Mouse (Mus musculus) E14TG2a.4 (cell line): ENCODE data around the gene Ttc16.

ENCODE experiments used
- H3K27me3 ChIP-seq: 2 replicates; pipeline ENCODE4 v1.6.1; 2014; ENCODE audit warnings: low read length, control low read depth; ENCODE audit not compliant: insufficient read depth
- H3K36me3 ChIP-seq: 2 replicates; pipeline ENCODE4 v1.6.1; 2014; ENCODE audit warnings: low read length, control low read depth; ENCODE audit not compliant: insufficient read depth
- H3K4me1 ChIP-seq: replicated peaks from 2 replicates; pipeline ENCODE4 v1.6.1; 2014; ENCODE audit warnings: low read depth, low read length, control low read depth
- H3K4me3 ChIP-seq: replicated peaks from 2 replicates; pipeline ENCODE4 v1.5.1; 2014; ENCODE audit warnings: mild to moderate bottlenecking, low read length
- H3K9me3 ChIP-seq: 2 replicates; pipeline ENCODE4 v1.6.1; 2014; ENCODE audit warnings: low read length, control low read depth
- CTCF ChIP-seq: conservative IDR thresholded peaks from 2 replicates; pipeline ENCODE4 v1.5.1; 2014; ENCODE audit warnings: low read length
- NANOG ChIP-seq: IDR thresholded peaks from 2 replicates; pipeline ENCODE4 v1.6.1; 2014; ENCODE audit warnings: borderline replicate concordance, low read length, mixed read lengths
- POU5F1 ChIP-seq: IDR thresholded peaks from 2 replicates; pipeline ENCODE4 v1.6.1; 2014; ENCODE audit warnings: low read length, borderline replicate concordance

Ttc16 gene

DNA sequence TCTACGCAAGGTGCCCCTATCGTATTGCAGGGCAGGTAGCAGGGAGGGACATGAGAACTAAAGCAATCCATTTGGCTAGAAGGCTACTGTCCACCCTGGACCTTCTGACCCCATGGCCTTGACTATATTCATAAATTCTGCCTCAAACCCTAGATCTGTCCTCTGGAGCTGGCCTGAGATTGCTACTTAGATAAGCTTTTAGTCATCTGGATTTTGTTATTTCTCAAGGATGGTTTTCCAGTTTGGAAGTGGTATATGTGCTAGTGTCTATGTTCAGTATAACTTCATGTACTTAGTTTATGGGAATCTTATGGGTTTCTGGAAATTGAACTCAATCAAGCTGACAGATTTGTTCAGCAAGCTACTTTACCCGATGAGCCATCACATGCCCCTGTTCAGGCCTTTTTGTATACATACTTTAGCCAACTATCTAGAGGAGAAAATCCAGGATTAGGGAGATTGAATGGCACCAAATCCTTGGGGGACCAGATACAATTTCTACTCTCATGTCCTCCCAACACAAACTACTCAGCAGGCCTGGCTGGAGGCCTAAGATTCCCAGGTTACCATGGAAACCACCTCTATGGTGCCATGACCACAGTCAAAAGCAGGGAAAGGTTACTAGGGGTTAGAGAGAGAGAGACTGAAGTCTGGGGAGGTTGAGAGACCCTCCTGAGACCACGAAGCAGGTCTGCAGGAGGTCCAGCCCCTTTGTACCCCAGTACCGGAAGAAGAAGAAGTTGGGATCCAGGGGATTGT is 5.9 kb downstream of the Ttc16 start:
- H3K4me3 ChIP-seq: no peak overlapping the region
- no peaks in the 10 kb centered on the region for H3K9me3 ChIP-seq
- no peaks in the 10 kb centered on the region for H3K36me3 ChIP-seq
- H3K4me1 ChIP-seq: peaks cover 39% of the 10 kb centered on the region
- peaks cover 15% of the 10 kb centered on the region for H3K27me3 ChIP-seq
- TF ChIP-seq NANOG (no peak), POU5F1 (no peak), CTCF (no peak)

GRCm38 (mm10) chr2:32768661-32769285 is 6.7 kb downstream of the Ttc16 start:
- H3K9me3 ChIP-seq: no peaks in the 10 kb centered on the region
- no peaks in the 10 kb centered on the region for H3K36me3 ChIP-seq
- peaks cover 15% of the 10 kb centered on the region for H3K27me3 ChIP-seq
- H3K4me1 ChIP-seq: peaks cover 43% of the 10 kb centered on the region
- TF ChIP-seq NANOG: no peak
- no peak for TF ChIP-seq POU5F1
- no peak for TF ChIP-seq CTCF
- H3K4me3 ChIP-seq: peak overlapping the region; percentile 61

GRCm38 (mm10) chr2:32767241-32767640 is 8.2 kb downstream of the Ttc16 start:
- Histone ChIP-seq H3K4me3 (no peak overlapping the region), H3K4me1 (peaks cover 39% of the 10 kb centered on the region), H3K9me3 (no peaks in the 10 kb centered on the region), H3K36me3 (peaks cover 10% of the 10 kb centered on the region), H3K27me3 (peaks cover 11% of the 10 kb centered on the region; the same call in 1 of the 2 replicates)
- no peak for TF ChIP-seq NANOG
- no peak for TF ChIP-seq POU5F1
- TF ChIP-seq CTCF: no peak

GRCm38 (mm10) chr2:32763353-32763752 is 12.1 kb downstream of the Ttc16 start:
- TF ChIP-seq CTCF (peak; percentile 87), NANOG (no peak), POU5F1 (no peak)
- Histone ChIP-seq H3K4me3 (no peak overlapping the region), H3K4me1 (peaks cover 18% of the 10 kb centered on the region; the same call in 1 of the 2 replicates), H3K9me3 (no peaks in the 10 kb centered on the region), H3K36me3 (peaks cover 48% of the 10 kb centered on the region), H3K27me3 (0 out of 2 replicates have a peak, but pooled peaks cover 4% of the 10 kb centered on the region)

DNA sequence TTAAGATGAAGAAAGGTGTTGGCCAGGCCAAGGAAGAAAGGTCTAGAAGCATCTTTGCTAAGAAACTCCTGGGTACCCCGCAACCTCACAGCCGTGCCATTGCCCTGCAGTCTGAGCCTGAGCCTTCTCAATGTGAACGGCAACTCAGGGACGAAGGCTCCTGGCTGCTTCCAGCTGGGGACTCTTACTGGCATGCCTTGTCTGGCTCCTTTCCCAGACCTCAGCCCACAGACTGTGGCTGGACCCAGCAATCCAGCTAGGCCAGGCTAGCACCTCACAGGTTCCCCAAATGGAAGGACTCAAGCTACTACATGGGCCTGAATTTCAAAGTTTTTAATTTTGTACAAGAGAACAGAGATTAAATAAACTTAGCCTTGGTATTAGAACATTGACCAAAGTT is 13.6 kb downstream of the Ttc16 start:
- Histone ChIP-seq H3K4me1 (peaks cover 17% of the 10 kb centered on the region; the same call in 1 of the 2 replicates), H3K27me3 (0 out of 2 replicates have a peak, but pooled peaks cover 4% of the 10 kb centered on the region), H3K36me3 (peaks cover 48% of the 10 kb centered on the region), H3K9me3 (no peaks in the 10 kb centered on the region), H3K4me3 (no peak overlapping the region)
- TF ChIP-seq POU5F1: no peak

DNA sequence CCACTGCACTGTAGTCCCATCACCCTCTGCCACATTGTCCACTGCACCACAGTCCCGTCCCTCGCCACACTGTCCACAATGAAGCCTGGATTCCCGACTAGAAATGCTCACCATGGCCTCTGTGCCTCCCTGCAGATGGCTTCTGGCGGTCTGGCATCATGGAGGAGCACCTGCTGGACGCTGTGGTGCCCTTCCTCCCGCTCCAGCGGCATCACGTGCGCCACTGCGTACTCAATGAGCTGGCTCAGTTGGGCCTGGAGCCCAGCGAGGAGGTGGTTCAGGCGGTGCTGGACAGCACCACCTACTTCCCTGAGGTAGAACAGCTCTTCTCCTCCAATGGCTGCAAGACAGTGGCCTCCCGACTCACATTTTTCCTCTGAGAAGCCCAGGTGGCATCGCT is 14.1 kb downstream of the Ttc16 start:
- Histone ChIP-seq H3K9me3 (no peaks in the 10 kb centered on the region), H3K27me3 (peaks cover 4% of the 10 kb centered on the region; the same call in 1 of the 2 replicates), H3K4me1 (peaks cover 17% of the 10 kb centered on the region; the same call in 1 of the 2 replicates)

GRCm38 (mm10) chr2:32759001-32759400 is 16.4 kb downstream of the Ttc16 start:
- no peaks in the 10 kb centered on the region for H3K9me3 ChIP-seq
- H3K4me3 ChIP-seq: no peak overlapping the region
- TF ChIP-seq POU5F1 (no peak), CTCF (no peak), NANOG (no peak)
- H3K36me3 ChIP-seq: peaks cover 48% of the 10 kb centered on the region
- H3K27me3 ChIP-seq: peaks cover 5% of the 10 kb centered on the region
- peaks cover 16% of the 10 kb centered on the region for H3K4me1 ChIP-seq

More for the DNA sequence above, 14.1 kb downstream of the Ttc16 start:
- H3K4me3 ChIP-seq: no peak overlapping the region
- H3K36me3 ChIP-seq: peaks cover 48% of the 10 kb centered on the region
- TF ChIP-seq NANOG: no peak

DNA sequence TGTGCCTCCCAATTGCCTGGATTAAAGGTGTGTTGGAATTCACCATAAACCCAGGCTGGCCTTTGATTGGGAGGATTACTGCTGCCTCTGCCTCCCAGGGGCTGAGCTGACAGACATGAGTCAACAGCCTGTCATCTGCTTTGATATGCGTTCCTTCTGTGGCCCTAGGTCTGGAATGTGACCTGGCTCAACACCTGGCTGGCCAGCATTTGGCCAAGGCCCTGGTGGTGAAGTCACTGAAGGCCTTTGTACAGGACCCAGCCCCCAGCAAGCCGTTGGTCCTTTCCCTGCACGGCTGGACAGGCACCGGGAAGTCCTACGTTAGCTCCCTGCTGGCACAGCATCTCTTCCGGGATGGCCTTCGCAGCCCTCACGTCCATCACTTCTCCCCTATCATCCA is 16.9 kb downstream of the Ttc16 start:
- Histone ChIP-seq H3K4me1 (peaks cover 16% of the 10 kb centered on the region), H3K36me3 (peaks cover 48% of the 10 kb centered on the region), H3K27me3 (peaks cover 5% of the 10 kb centered on the region), H3K9me3 (no peaks in the 10 kb centered on the region), H3K4me3 (no peak overlapping the region)
- TF ChIP-seq CTCF (no peak), NANOG (no peak), POU5F1 (no peak)
